Mouse (Mus musculus) liver, adult 2 months (tissue): ENCODE results near the gene Maml3. TPM values are rescaled to one million over a fixed set of nuclear protein-coding genes. Genes with fewer than 3 reads are reported as not detected.

Experiments used
- DNase-seq: peaks from one replicate; pipeline ENCODE4 v3.0.0-alpha.2; 2011; ENCODE audit warnings: low read depth, low spot score; ENCODE audit errors: extremely low read depth
- H3K27ac ChIP-seq: fragments of 200-500 bp; replicated peaks from 2 replicates; pipeline ENCODE4 v1.5.1; 2012; ENCODE audit warnings: low read depth, mild to moderate bottlenecking, control low read depth, inconsistent platforms, low read length; ENCODE audit not compliant: insufficient read depth
- H3K27me3 ChIP-seq: fragments of 200-500 bp; 2 replicates; pipeline ENCODE4 v1.6.1; 2012; ENCODE audit warnings: mild to moderate bottlenecking, moderate library complexity, low read length, inconsistent platforms; ENCODE audit not compliant: control insufficient read depth, insufficient read depth
- H3K36me3 ChIP-seq: fragments of 200-500 bp; 2 replicates; pipeline ENCODE4 v1.6.1; 2012; ENCODE audit warnings: low read length, inconsistent platforms; ENCODE audit not compliant: control insufficient read depth, insufficient read depth
- H3K4me1 ChIP-seq: fragments of 200-500 bp; 2 replicates; pipeline ENCODE4 v1.6.1; 2011; ENCODE audit warnings: low read length; ENCODE audit not compliant: control insufficient read depth, insufficient read depth
- H3K4me3 ChIP-seq: fragments of 200-500 bp; 2 replicates; pipeline ENCODE4 v1.5.1; 2011; ENCODE audit warnings: low read depth, mild to moderate bottlenecking, control low read depth, low read length, moderate library complexity; ENCODE audit not compliant: insufficient read depth
- H3K79me2 ChIP-seq: fragments of 200-500 bp; 2 replicates; pipeline ENCODE4 v1.6.1; 2012; ENCODE audit warnings: inconsistent platforms, mild to moderate bottlenecking, low read length, moderate library complexity; ENCODE audit not compliant: control insufficient read depth, insufficient read depth
- H3K9ac ChIP-seq: fragments of 200-500 bp; 2 replicates; pipeline ENCODE4 v1.6.1; 2012; ENCODE audit warnings: low read depth, mild to moderate bottlenecking, control low read depth, inconsistent platforms, low read length
- CTCF ChIP-seq: fragments of 200-500 bp; IDR thresholded peaks from 2 replicates; pipeline ENCODE4 v1.5.1; 2011; ENCODE audit warnings: low read depth, low read length, control low read depth
- POLR2A ChIP-seq: fragments of 200-500 bp; IDR thresholded peaks from 2 replicates; pipeline ENCODE4 v1.6.1; 2011; ENCODE audit warnings: low read length, control low read depth; ENCODE audit not compliant: insufficient read depth; ENCODE audit errors: extremely low read depth
- WGBS: fragments of 180-500 bp; shearing (Covaris S2); methylation state at CpG from one replicate; pipeline ENCODE4 v1.1.7; 2018; 5-methylcytosine and 5-hydroxymethylcytosine counted together
- polyA plus RNA-seq: library from polyadenylated mRNA; depleted of rRNA; stranded (reverse); fragments of >200 nt; gene quantifications from 2 replicates; pipeline ENCODE4 v1.2.3, GENCODE M21; 2012
- total RNA-seq: library from RNA; depleted of rRNA; stranded (reverse); fragments of >200 nt; gene quantifications from 2 replicates; pipeline ENCODE4 v1.2.3, GENCODE M21; 2014

Gene Maml3
- total and polyA plus RNA-seq, 2 experiments = 0.64 to 0.92 TPM

GRCm38 (mm10) chr3:51719373-51719772 is 385.5 kb downstream of the Maml3 start:
- TF ChIP-seq POLR2A = no peak
- no peak for TF ChIP-seq CTCF
- Histone ChIP-seq H3K4me3 (no peak overlapping the region), H3K27ac (no peak overlapping the region), H3K36me3 (no peaks in the 10 kb centered on the region), H3K27me3 (no peaks in the 10 kb centered on the region), H3K9ac (no peak overlapping the region), H3K4me1 (no peaks in the 10 kb centered on the region; the same call in 1 of the 2 replicates), H3K79me2 (no peaks in the 10 kb centered on the region)
- no peak for DNase-seq
- WGBS = 80% methylated on average over 3 of the region's 3 CpGs

- no peaks in the 10 kb centered on the region for H3K79me2 ChIP-seq
- DNase-seq = no peak
- H3K4me1 ChIP-seq = no peaks in the 10 kb centered on the region; the same call in 1 of the 2 replicates
- H3K36me3 ChIP-seq = no peaks in the 10 kb centered on the region
- 73% methylated on average over 4 of the region's 4 CpGs for WGBS
- H3K4me3 ChIP-seq = no peak overlapping the region
- no peak for TF ChIP-seq POLR2A
- no peak for TF ChIP-seq CTCF
- no peak overlapping the region for H3K9ac ChIP-seq
- H3K27me3 ChIP-seq = no peaks in the 10 kb centered on the region
- H3K27ac ChIP-seq = no peak overlapping the region
These were observed 387.0 kb downstream of the Maml3 start for GRCm38 (mm10) chr3:51717909-51718308.

- no peak for TF ChIP-seq CTCF
- no peak for TF ChIP-seq POLR2A
- 69% methylated on average over 3 of the region's 3 CpGs for WGBS
These were observed 387.4 kb downstream of the Maml3 start for GRCm38 (mm10) chr3:51717455-51717854.

GRCm38 (mm10) chr3:51714469-51714868 is 390.4 kb downstream of the Maml3 start:
- no peaks in the 10 kb centered on the region for H3K36me3 ChIP-seq
- no peak overlapping the region for H3K4me3 ChIP-seq
- no peak overlapping the region for H3K27ac ChIP-seq
- TF ChIP-seq POLR2A (no peak), CTCF (no peak)
- no peaks in the 10 kb centered on the region for H3K79me2 ChIP-seq
- DNase-seq = no peak
- no peaks in the 10 kb centered on the region; the same call in 1 of the 2 replicates for H3K4me1 ChIP-seq
- WGBS = 92% methylated on average over 5 of the region's 5 CpGs
- no peaks in the 10 kb centered on the region for H3K27me3 ChIP-seq
- H3K9ac ChIP-seq = no peak overlapping the region

More at GRCm38 (mm10) chr3:51717455-51717854, 387.4 kb downstream of the Maml3 start:
- Histone ChIP-seq H3K4me3 (no peak overlapping the region), H3K27me3 (no peaks in the 10 kb centered on the region), H3K4me1 (no peaks in the 10 kb centered on the region; the same call in 1 of the 2 replicates), H3K79me2 (no peaks in the 10 kb centered on the region), H3K36me3 (no peaks in the 10 kb centered on the region), H3K9ac (no peak overlapping the region), H3K27ac (no peak overlapping the region)
- no peak for DNase-seq

GRCm38 (mm10) chr3:51713233-51713632 is 391.6 kb downstream of the Maml3 start:
- no peaks in the 10 kb centered on the region for H3K36me3 ChIP-seq
- H3K79me2 ChIP-seq = no peaks in the 10 kb centered on the region
- no peak overlapping the region for H3K9ac ChIP-seq
- WGBS = 58% methylated on average over 8 of the region's 8 CpGs
- H3K27ac ChIP-seq = peak overlapping the region; percentile 38; the same call in 1 of the 2 replicates
- TF ChIP-seq CTCF (no peak), POLR2A (no peak)
- peaks cover 2% of the 10 kb centered on the region; the same call in 1 of the 2 replicates for H3K4me1 ChIP-seq
- H3K4me3 ChIP-seq = no peak overlapping the region
- no peak for DNase-seq
- no peaks in the 10 kb centered on the region for H3K27me3 ChIP-seq

GRCm38 (mm10) chr3:51712382-51712781 is 392.5 kb downstream of the Maml3 start:
- H3K79me2 ChIP-seq = no peaks in the 10 kb centered on the region
- no peak overlapping the region for H3K9ac ChIP-seq
- H3K4me1 ChIP-seq = peaks cover 2% of the 10 kb centered on the region; the same call in 1 of the 2 replicates
- H3K4me3 ChIP-seq = no peak overlapping the region
- 48% methylated on average over 3 of the region's 3 CpGs for WGBS
- peak; percentile 14 for DNase-seq
- H3K27me3 ChIP-seq = no peaks in the 10 kb centered on the region
- TF ChIP-seq POLR2A (no peak), CTCF (no peak)
- H3K36me3 ChIP-seq = no peaks in the 10 kb centered on the region
- 0 out of 2 replicates have a peak overlapping the region, but pooled peaks have one; percentile 23 for H3K27ac ChIP-seq
